Mouse (Mus musculus) right cerebral cortex, adult 18-20 months (tissue): ENCODE data around the gene 2310007B03Rik.
"Not testable (repeated sequence)": the region's sequence is repeated elsewhere in the genome, so short reads cannot be mapped to it uniquely, and the experiment has no call there.

Experiments
- DNase-seq: peaks from one replicate; pipeline ENCODE4 v3.0.0; 2022; ENCODE audit warnings: mixed read lengths

2310007B03Rik gene

GRCm38 (mm10) chr1:93160501-93161133, at the start of gene 2310007B03Rik:
2310007B03Rik (minus strand) TSS chr1:93160948.
- DNase-seq, result no peak

- DNase-seq, result peak; percentile 67
Measured at GRCm38 (mm10) chr1:93210213-93210641, 49.5 kb upstream of the 2310007B03Rik start.

- DNase-seq, result peak; percentile 22
Measured at GRCm38 (mm10) chr1:93207536-93208064, 46.9 kb upstream of the 2310007B03Rik start.

GRCm38 (mm10) chr1:93206277-93206970, 45.7 kb upstream of the 2310007B03Rik start:
- DNase-seq, result no peak

- DNase-seq, result no peak
Measured at GRCm38 (mm10) chr1:93197916-93198315, 37.2 kb upstream of the 2310007B03Rik start.

GRCm38 (mm10) chr1:93197454-93197853, 36.7 kb upstream of the 2310007B03Rik start:
- DNase-seq, result not testable (repeated sequence)

- DNase-seq, result no peak
Measured at GRCm38 (mm10) chr1:93194961-93195360, 34.2 kb upstream of the 2310007B03Rik start.

GRCm38 (mm10) chr1:93190726-93191305, 30.1 kb upstream of the 2310007B03Rik start:
- no peak for DNase-seq

GRCm38 (mm10) chr1:93184071-93184828, 23.5 kb upstream of the 2310007B03Rik start:
- peak; percentile 38 for DNase-seq

GRCm38 (mm10) chr1:93182281-93182680, 21.5 kb upstream of the 2310007B03Rik start:
- DNase-seq, result no peak

GRCm38 (mm10) chr1:93176525-93177332, 16.0 kb upstream of the 2310007B03Rik start:
- peak; percentile 51 for DNase-seq

GRCm38 (mm10) chr1:93175849-93176248, 15.1 kb upstream of the 2310007B03Rik start:
- DNase-seq, result no peak

GRCm38 (mm10) chr1:93174399-93174798, 13.7 kb upstream of the 2310007B03Rik start:
- peak; percentile 56 for DNase-seq

GRCm38 (mm10) chr1:93173665-93174064, 12.9 kb upstream of the 2310007B03Rik start:
- peak; percentile 23 for DNase-seq

- no peak for DNase-seq
Measured at GRCm38 (mm10) chr1:93168295-93168775, 7.6 kb upstream of the 2310007B03Rik start, which contains the start of gene Crocc2. Crocc2 (plus strand) TSS chr1:93168725.

- DNase-seq, result no peak
Measured at GRCm38 (mm10) chr1:93166346-93167079, 5.8 kb upstream of the 2310007B03Rik start.

GRCm38 (mm10) chr1:93165447-93165846, 4.7 kb upstream of the 2310007B03Rik start:
- no peak for DNase-seq

- no peak for DNase-seq
Measured at GRCm38 (mm10) chr1:93162588-93162987, 1.8 kb upstream of the 2310007B03Rik start.

- no peak for DNase-seq
Measured at GRCm38 (mm10) chr1:93161921-93162320, 1.2 kb upstream of the 2310007B03Rik start.

- DNase-seq, result no peak
Measured at GRCm38 (mm10) chr1:93161350-93161749, 602 bp upstream of the 2310007B03Rik start.
